In the genomic region with DNA sequence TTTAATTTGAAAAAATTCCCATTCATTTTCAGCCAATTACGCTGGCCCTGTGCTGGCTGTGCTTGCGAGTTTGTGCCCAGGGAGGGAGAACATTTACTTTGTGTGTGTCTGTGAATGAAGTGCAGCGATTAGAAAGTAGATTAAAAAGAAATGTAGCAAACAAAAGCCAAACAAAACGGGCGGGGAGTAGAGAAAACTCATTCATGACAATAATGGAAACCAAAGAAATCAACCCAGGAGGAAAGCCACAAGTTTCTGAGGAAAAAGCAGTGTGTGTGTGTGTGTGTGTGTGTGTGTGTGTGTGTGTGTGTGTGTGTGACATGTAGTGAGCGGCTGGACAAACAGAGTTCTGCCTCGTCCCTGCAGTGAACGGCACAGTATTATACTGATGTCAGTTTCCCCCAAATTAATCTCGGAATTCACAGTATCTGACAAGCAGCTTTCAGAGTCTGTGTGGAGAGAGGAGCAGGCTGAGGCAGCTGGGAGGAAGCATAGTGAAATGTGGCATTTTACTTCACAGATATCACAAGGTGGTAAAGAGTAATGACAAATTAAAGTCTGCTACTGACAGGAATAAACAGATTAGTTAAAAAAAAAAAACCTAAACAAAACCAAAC, we compare ENCODE assay signal across 14 mouse cellular contexts. TPM values are rescaled to one million over a fixed set of nuclear protein-coding genes. Genes with fewer than 3 reads are reported as not detected.
A peak's percentile ranks its signal among the peaks of the same experiment; 100 is the strongest.
DNase-seq lines count a peak whose midpoint lies in the region; ATAC-seq and TF ChIP-seq lines count a peak whose summit lies in the region.
"Had no signal": no experiment of that assay in that cellular context is flagged by ENCODE, and none has a peak within 500 bp of the region (broad histone marks: within the 10 kb centered on the region; RNA-seq: fewer than 3 reads in every experiment).

No protein-coding gene starts in this region.

- H3K27me3 ChIP-seq in forebrain, embryonic 15.5 days, result no peaks in the 10 kb centered on the region
- H3K27me3 ChIP-seq in limb, embryonic 10.5 days (ENCODE audit: low read depth, poor library complexity, severe bottlenecking), result no peaks in the 10 kb centered on the region
- H3K27me3 ChIP-seq in midbrain, postnatal 0 days (ENCODE audit: insufficient read depth, low read length), result no peaks in the 10 kb centered on the region

- H3K27ac ChIP-seq in forebrain, embryonic 15.5 days (replicated peaks), result peak overlapping the region; percentile 76
- H3K27ac ChIP-seq in limb, embryonic 10.5 days, result peak overlapping the region; percentile 89
- H3K27ac ChIP-seq in midbrain, postnatal 0 days (ENCODE audit: low read depth, low read length), result peak overlapping the region; percentile 65
- H3K27ac ChIP-seq: heart, embryonic 10.5 days had no signal

- no peaks in the 10 kb centered on the region for H3K9me3 ChIP-seq in forebrain, embryonic 15.5 days
- H3K9me3 ChIP-seq in limb, embryonic 10.5 days (replicated peaks), result no peaks in the 10 kb centered on the region
- no peaks in the 10 kb centered on the region for H3K9me3 ChIP-seq in midbrain, postnatal 0 days (ENCODE audit: low read length)
- H3K9me3 ChIP-seq: heart, embryonic 10.5 days had no signal

- 3% methylated on average over 9 of the region's 9 CpGs for WGBS in forebrain, embryonic 15.5 days
- 71% methylated on average over 9 of the region's 9 CpGs for WGBS in limb, embryonic 10.5 days
- WGBS in midbrain, postnatal 0 days, result 21% methylated on average over 9 of the region's 9 CpGs

- H3K36me3 ChIP-seq in forebrain, embryonic 15.5 days, result no peaks in the 10 kb centered on the region
- H3K36me3 ChIP-seq in limb, embryonic 10.5 days, result peaks cover 14% of the 10 kb centered on the region
- peaks cover 6% of the 10 kb centered on the region; the same call in 1 of the 2 replicates for H3K36me3 ChIP-seq in midbrain, postnatal 0 days (ENCODE audit: insufficient read depth, low read length)

- 0 out of 2 replicates have a peak, but pooled peaks have one; percentile 13 for ATAC-seq in forebrain, embryonic 15.5 days (replicated peaks)
- ATAC-seq in midbrain, postnatal 0 days (ENCODE audit: low FRiP score), result no peak

- no peak overlapping the region for H3K4me3 ChIP-seq in forebrain, embryonic 15.5 days
- H3K4me3 ChIP-seq in limb, embryonic 10.5 days, result no peak overlapping the region
- no peak overlapping the region for H3K4me3 ChIP-seq in midbrain, postnatal 0 days (ENCODE audit: low read depth, low read length)
- H3K4me3 ChIP-seq: heart, embryonic 10.5 days had no signal

- TF ChIP-seq CTCF in midbrain, postnatal 0 days (IDR thresholded peaks at IDR 0.05), result no peak

- DNase-seq in embryo, embryonic 10 days (ENCODE audit: low spot score), result peak; percentile 20
- no peak for DNase-seq in embryo, embryonic 10.5 days (ENCODE audit: low spot score)
- no peak for DNase-seq in limb, embryonic 10.5 days (ENCODE audit: low spot score)
- DNase-seq in midbrain, postnatal 0 days (ENCODE audit: low spot score), result no peak
- no peak for DNase-seq in spleen, adult 12 weeks (ENCODE audit: low spot score)
- DNase-seq in kidney, postnatal 36 days, result no peak
- DNase-seq in spleen, postnatal 36 days (ENCODE audit: low spot score in 2 of 2), result no peak
- DNase-seq: cerebellum, postnatal 10 days; layer of hippocampus, postnatal 36 days; spleen, adult 18-20 months had no signal

- H3K4me1 ChIP-seq in forebrain, embryonic 15.5 days, result peaks cover 80% of the 10 kb centered on the region
- H3K4me1 ChIP-seq in limb, embryonic 10.5 days, result peaks cover 94% of the 10 kb centered on the region
- H3K4me1 ChIP-seq in midbrain, postnatal 0 days (ENCODE audit: insufficient read depth, low read length), result peaks cover 48% of the 10 kb centered on the region

- peak overlapping the region; percentile 12; the same call in 1 of the 2 replicates for H3K4me2 ChIP-seq in forebrain, embryonic 15.5 days (replicated peaks)
- no peak overlapping the region for H3K4me2 ChIP-seq in midbrain, postnatal 0 days (ENCODE audit: low read depth, low read length, poor library complexity, severe bottlenecking)

- H3K9ac ChIP-seq in forebrain, embryonic 15.5 days (replicated peaks), result no peak overlapping the region
- H3K9ac ChIP-seq in midbrain, postnatal 0 days (replicated peaks; ENCODE audit: low read length, poor library complexity, severe bottlenecking), result no peak overlapping the region

RNA-seq across cellular contexts. Expression of a gene that starts 18.8 kb away (rescaled TPM):
- polyA plus RNA-seq in forebrain, embryonic 15.5 days (2015; fragmentation: Nextera tagmentation; extraction: Ambion mirVana), result 6,946 and 7,065 TPM in 2 replicates
- 2,112 and 2,427 TPM in 2 replicates for polyA plus RNA-seq in limb, embryonic 10.5 days (2016; fragmentation: Nextera tagmentation; extraction: Ambion mirVana)
- total RNA-seq in midbrain, postnatal 0 days (2014; rRNA removed), result 7,900 and 8,478 TPM in 2 replicates
- polyA plus RNA-seq in midbrain, postnatal 0 days (2015; fragmentation: Nextera tagmentation; extraction: Ambion mirVana), result 8,374 and 8,478 TPM in 2 replicates
- total RNA-seq: hematopoietic stem cell, adult 5-6 weeks; liver, adult 2 months had no signal
- polyA plus RNA-seq: liver, adult 2 months had no signal

RNA-seq across cellular contexts. Expression of a gene that starts 30.0 kb away (rescaled TPM):
- 184 and 201 TPM in 2 replicates for polyA plus RNA-seq in forebrain, embryonic 15.5 days (2015; fragmentation: Nextera tagmentation; extraction: Ambion mirVana)
- polyA plus RNA-seq in limb, embryonic 10.5 days (2016; fragmentation: Nextera tagmentation; extraction: Ambion mirVana), result 58.0 and 66.9 TPM in 2 replicates
- total RNA-seq in midbrain, postnatal 0 days (2014; rRNA removed), result 307 and 309 TPM in 2 replicates
- polyA plus RNA-seq in midbrain, postnatal 0 days (2015; fragmentation: Nextera tagmentation; extraction: Ambion mirVana), result 394 and 397 TPM in 2 replicates
